Mouse (Mus musculus) MEL (cell line): ENCODE measurements around the gene Gm20715. TPM values are rescaled to one million over a fixed set of nuclear protein-coding genes. Genes with fewer than 3 reads are reported as not detected.

Experiments
- DNase-seq: peaks from one replicate; pipeline ENCODE4 v3.0.0; 2011; ENCODE audit warnings: low read depth, low spot score
- H3K27ac ChIP-seq: 2 replicates; pipeline ENCODE4 v1.5.1; 2012; ENCODE audit warnings: low read depth, mild to moderate bottlenecking, control low read depth, low read length, moderate library complexity; ENCODE audit not compliant: control insufficient read depth
- H3K27me3 ChIP-seq, 2 experiments: fragments of 150-350 bp in 1 of 2; sonication (generic) in 1 of 2; 2 replicates each; pipeline ENCODE4 v1.6.1; 2012; ENCODE audit warnings: low read length in 2 of 2, mild to moderate bottlenecking in 2 of 2, improper control_type of control experiment in 1 of 2, moderate library complexity in 1 of 2; ENCODE audit not compliant: insufficient read depth in 2 of 2, control insufficient read depth in 1 of 2
- H3K36me3 ChIP-seq, 2 experiments: 2 replicates each; pipeline ENCODE4 v1.6.1; 2012 to 2014; ENCODE audit warnings: low read length in 2 of 2, improper control_type of control experiment in 1 of 2, inconsistent platforms in 1 of 2, mild to moderate bottlenecking in 1 of 2; ENCODE audit not compliant: insufficient read depth in 2 of 2, control insufficient read depth in 1 of 2
- H3K4me1 ChIP-seq, 2 experiments: fragments of 150-350 bp in 1 of 2; sonication (generic) in 1 of 2; 2 replicates each; pipeline ENCODE4 v1.6.1; 2012; ENCODE audit warnings: low read length in 2 of 2, improper control_type of control experiment in 1 of 2, mild to moderate bottlenecking in 1 of 2; ENCODE audit not compliant: insufficient read depth in 2 of 2, control insufficient read depth in 1 of 2
- H3K4me3 ChIP-seq, 2 experiments: fragments of 150-350 bp in 1 of 2; sonication (generic) in 1 of 2; 2 replicates each; pipeline ENCODE4 v1.5.1; 2012; ENCODE audit warnings: low read depth in 2 of 2, low read length in 2 of 2, mild to moderate bottlenecking in 2 of 2, moderate library complexity in 2 of 2, control low read depth in 1 of 2, improper control_type of control experiment in 1 of 2; ENCODE audit not compliant: control insufficient read depth in 1 of 2, insufficient read depth in 1 of 2
- H3K79me2 ChIP-seq: 2 replicates; pipeline ENCODE4 v1.6.1; 2012; ENCODE audit warnings: mild to moderate bottlenecking, low read length, moderate library complexity; ENCODE audit not compliant: control insufficient read depth, poor library complexity, insufficient read depth
- H3K9ac ChIP-seq: 2 replicates; pipeline ENCODE4 v1.6.1; 2012; ENCODE audit warnings: low read depth, mild to moderate bottlenecking, control low read depth, low read length, moderate library complexity; ENCODE audit not compliant: control insufficient read depth, poor library complexity, severe bottlenecking
- H3K9me3 ChIP-seq: fragments of 150-350 bp; sonication (generic); replicated peaks from 2 replicates; pipeline ENCODE4 v1.6.1; 2012; ENCODE audit warnings: mild to moderate bottlenecking, low read length, improper control_type of control experiment, moderate library complexity; ENCODE audit not compliant: insufficient read depth
- BHLHE40 ChIP-seq: IDR thresholded peaks from 2 replicates; pipeline ENCODE4 v1.6.1; 2012; ENCODE audit warnings: low read depth, mild to moderate bottlenecking, inconsistent platforms, low read length, improper control_type of control experiment, borderline replicate concordance
- CHD1 ChIP-seq: IDR thresholded peaks from 2 replicates; pipeline ENCODE4 v1.6.1; 2012; ENCODE audit warnings: low read depth, mild to moderate bottlenecking, inconsistent platforms, low read length, improper control_type of control experiment
- CHD2 ChIP-seq: IDR thresholded peaks from 2 replicates; pipeline ENCODE4 v1.6.1; 2011; ENCODE audit warnings: low read length, improper control_type of control experiment
- CTCF ChIP-seq, 3 experiments: IDR thresholded peaks in 2 of 3; conservative IDR thresholded peaks in 1 of 3; 2 replicates each; pipeline ENCODE4 v1.5.1; 2011 to 2012; ENCODE audit warnings: low read length in 3 of 3, low read depth in 2 of 3, mild to moderate bottlenecking in 2 of 3, improper control_type of control experiment in 1 of 3, inconsistent platforms in 1 of 3, mixed read lengths in 1 of 3, moderate library complexity in 1 of 3; ENCODE audit not compliant: control insufficient read depth in 1 of 3, insufficient read depth in 1 of 3, poor library complexity in 1 of 3, severe bottlenecking in 1 of 3
- EP300 ChIP-seq, 2 experiments: IDR thresholded peaks; 2 replicates each; pipeline ENCODE4 v1.6.1; 2011; ENCODE audit warnings: improper control_type of control experiment in 2 of 2, low read length in 2 of 2, low read depth in 1 of 2, mild to moderate bottlenecking in 1 of 2
- ETS1 ChIP-seq: IDR thresholded peaks from 2 replicates; pipeline ENCODE4 v1.6.1; 2012; ENCODE audit warnings: low read depth, mild to moderate bottlenecking, inconsistent platforms, low read length, improper control_type of control experiment, moderate library complexity
- GATA1 ChIP-seq: IDR thresholded peaks from 2 replicates; pipeline ENCODE4 v1.6.1; 2011; ENCODE audit warnings: low read depth, low read length, improper control_type of control experiment
- HCFC1 ChIP-seq: IDR thresholded peaks from 2 replicates; pipeline ENCODE4 v1.6.1; 2012; ENCODE audit warnings: low read depth, mild to moderate bottlenecking, inconsistent platforms, low read length, improper control_type of control experiment, moderate library complexity
- JUND ChIP-seq: IDR thresholded peaks from 2 replicates; pipeline ENCODE4 v1.6.1; 2011; ENCODE audit warnings: low read depth, mild to moderate bottlenecking, improper control_type of control experiment, low read length
- MAFK ChIP-seq: IDR thresholded peaks from 2 replicates; pipeline ENCODE4 v1.6.1; 2011; ENCODE audit warnings: low read depth, mild to moderate bottlenecking, low read length, improper control_type of control experiment, borderline replicate concordance
- MAZ ChIP-seq: IDR thresholded peaks from 2 replicates; pipeline ENCODE4 v1.6.1; 2012; ENCODE audit warnings: low read depth, mild to moderate bottlenecking, inconsistent platforms, low read length, improper control_type of control experiment
- MEF2A ChIP-seq: IDR thresholded peaks from 2 replicates; pipeline ENCODE4 v1.6.1; 2014; ENCODE audit warnings: low read depth, mild to moderate bottlenecking, inconsistent platforms, low read length, improper control_type of control experiment; ENCODE audit not compliant: poor library complexity, insufficient replicate concordance, severe bottlenecking; ENCODE audit errors: extremely low read depth
- MYB ChIP-seq: IDR thresholded peaks from 2 replicates; pipeline ENCODE4 v1.6.1; 2011; ENCODE audit warnings: mild to moderate bottlenecking, low read depth, low read length, improper control_type of control experiment
- MYC ChIP-seq: IDR thresholded peaks from 2 replicates; pipeline ENCODE4 v1.6.1; 2011; ENCODE audit warnings: low read depth, mild to moderate bottlenecking, low read length, improper control_type of control experiment, moderate library complexity
- NELFE ChIP-seq: IDR thresholded peaks from 2 replicates; pipeline ENCODE4 v1.6.1; 2011; ENCODE audit warnings: low read depth, low read length, improper control_type of control experiment
- POLR2AphosphoS2 ChIP-seq: IDR thresholded peaks from 2 replicates; pipeline ENCODE4 v1.6.1; 2011; ENCODE audit warnings: low read length, improper control_type of control experiment
- RAD21 ChIP-seq: IDR thresholded peaks from 2 replicates; pipeline ENCODE4 v1.6.1; 2011; ENCODE audit warnings: mild to moderate bottlenecking, low read depth, low read length, improper control_type of control experiment
- SIN3A ChIP-seq: IDR thresholded peaks from 2 replicates; pipeline ENCODE4 v1.6.1; 2012; ENCODE audit warnings: low read length, improper control_type of control experiment, inconsistent platforms
- TBP ChIP-seq: IDR thresholded peaks from 2 replicates; pipeline ENCODE4 v1.8.0; 2011; ENCODE audit warnings: low read depth, low read length, improper control_type of control experiment
- TCF12 ChIP-seq: IDR thresholded peaks from 2 replicates; pipeline ENCODE4 v1.6.1; 2014; ENCODE audit warnings: low read depth, mild to moderate bottlenecking, inconsistent platforms, low read length, improper control_type of control experiment, moderate library complexity
- UBTF ChIP-seq: IDR thresholded peaks from 2 replicates; pipeline ENCODE4 v1.6.1; 2012; ENCODE audit warnings: low read depth, mild to moderate bottlenecking, inconsistent platforms, low read length, improper control_type of control experiment, moderate library complexity, borderline replicate concordance; ENCODE audit not compliant: insufficient read depth
- USF2 ChIP-seq, 2 experiments: IDR thresholded peaks; 2 replicates each; pipeline ENCODE4 v1.6.1; 2011 to 2012; ENCODE audit warnings: improper control_type of control experiment in 2 of 2, low read length in 2 of 2, borderline replicate concordance in 1 of 2, inconsistent platforms in 1 of 2, low read depth in 1 of 2, mild to moderate bottlenecking in 1 of 2; ENCODE audit not compliant: insufficient read depth in 1 of 2
- ZKSCAN1 ChIP-seq: IDR thresholded peaks from 2 replicates; pipeline ENCODE4 v1.6.1; 2012; ENCODE audit warnings: low read depth, mild to moderate bottlenecking, inconsistent platforms, low read length, improper control_type of control experiment, moderate library complexity
- ZMIZ1 ChIP-seq: IDR thresholded peaks from 2 replicates; pipeline ENCODE4 v1.6.1; 2012; ENCODE audit warnings: low read depth, mild to moderate bottlenecking, inconsistent platforms, low read length, improper control_type of control experiment, moderate library complexity
- ZNF384 ChIP-seq: IDR thresholded peaks from 2 replicates; pipeline ENCODE4 v1.6.1; 2012; ENCODE audit warnings: low read depth, mild to moderate bottlenecking, inconsistent platforms, low read length, improper control_type of control experiment
- polyA plus RNA-seq, 2 experiments: library from polyadenylated mRNA; stranded (reverse) in 1 of 2; unstranded in 1 of 2; fragments of >175 nt in 1 of 2; fragments of >200 nt in 1 of 2; gene quantifications; 2 replicates each; pipeline versions ENCODE4 v1.2.1 to v1.2.4; 2012; ENCODE audit warnings: low replicate concordance in 2 of 2, low read depth in 1 of 2; ENCODE audit not compliant: insufficient read length in 2 of 2, insufficient read depth in 1 of 2, missing spikeins in 1 of 2
- total RNA-seq: library from RNA; depleted of rRNA; stranded (reverse); fragments of 300-350 nt; gene quantifications from 2 replicates; pipeline ENCODE4 v1.2.3, GENCODE M21; 2012

The Gm20715 gene
- total and polyA plus RNA-seq, 3 experiments: not detected

DNA sequence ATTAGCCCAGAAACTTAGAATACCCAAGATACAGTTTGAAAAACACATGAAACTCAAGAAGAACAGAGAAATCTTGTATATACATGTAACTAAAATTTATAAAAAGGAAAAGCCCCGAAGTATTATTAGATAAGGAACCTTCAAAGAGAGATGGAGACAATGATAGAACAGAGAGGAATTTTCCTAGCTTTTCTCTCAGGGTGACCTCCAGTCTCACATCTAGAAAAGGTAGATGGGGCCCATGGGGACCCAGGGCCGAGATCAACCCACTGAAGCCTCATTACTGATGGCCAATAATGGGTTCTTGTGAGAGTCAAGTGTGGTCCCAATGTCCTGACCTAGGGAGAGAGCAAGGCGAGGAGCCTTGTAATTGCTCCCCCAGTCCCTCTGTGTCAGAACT is 28.3 kb downstream of the Gm20715 start, which contains the start of gene Olfr1344:
Olfr1344 (plus strand) TSS at position 301 of the 400 bp plus-strand sequence.
- H3K4me1 ChIP-seq: no peaks in the 10 kb centered on the region
- TF ChIP-seq MAFK (no peak), ZMIZ1 (no peak), CHD2 (no peak), GATA1 (no peak)
- TF ChIP-seq, all 39 proteins: peak for 0
- Histone ChIP-seq H3K9me3 (no peaks in the 10 kb centered on the region), H3K4me3 (no peak within 1 kb of the TSS), H3K27me3 (no peaks in the 10 kb centered on the region), H3K36me3 (no peaks in the 10 kb centered on the region), H3K79me2 (no peaks in the 10 kb centered on the region), H3K27ac (no peak within 1 kb of the TSS), H3K9ac (no peak within 1 kb of the TSS)
- DNase-seq: no peak

DNA sequence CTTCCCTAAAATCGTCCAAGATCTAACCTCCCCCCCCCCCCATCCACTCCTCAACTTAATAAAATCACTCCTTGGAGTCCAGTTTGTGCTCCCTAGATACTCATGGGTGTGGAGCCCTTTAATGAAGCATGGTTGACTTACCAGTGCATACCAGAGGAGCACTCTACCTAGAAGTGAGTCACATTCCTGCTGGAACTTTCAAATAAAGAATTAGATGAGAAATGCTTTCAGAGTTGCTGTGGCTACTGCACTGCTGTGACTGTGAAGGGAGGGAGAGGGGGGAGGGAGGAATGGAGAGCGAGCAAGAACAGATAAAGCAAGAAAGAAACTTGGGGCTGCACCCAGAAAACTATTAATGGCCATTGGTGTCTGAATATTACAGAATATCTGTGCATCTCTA is 31.1 kb downstream of the Gm20715 start:
- Histone ChIP-seq H3K27me3 (no peaks in the 10 kb centered on the region), H3K36me3 (no peaks in the 10 kb centered on the region), H3K4me1 (no peaks in the 10 kb centered on the region), H3K4me3 (no peak overlapping the region), H3K79me2 (no peaks in the 10 kb centered on the region), H3K9ac (no peak overlapping the region), H3K9me3 (no peaks in the 10 kb centered on the region), H3K27ac (no peak overlapping the region)
- no peak for DNase-seq
- no peak for TF ChIP-seq HCFC1
- no peak for TF ChIP-seq POLR2AphosphoS2
- no peak for TF ChIP-seq MAZ
- TF ChIP-seq JUND: no peak
- no peak for TF ChIP-seq TCF12
- TF ChIP-seq CHD2: no peak
- TF ChIP-seq, all 39 proteins: peak for 0

- no peaks in the 10 kb centered on the region for H3K79me2 ChIP-seq
- H3K27me3 ChIP-seq: no peaks in the 10 kb centered on the region
- H3K9me3 ChIP-seq: no peaks in the 10 kb centered on the region
- H3K27ac ChIP-seq: no peak overlapping the region
- no peaks in the 10 kb centered on the region for H3K4me1 ChIP-seq
- no peaks in the 10 kb centered on the region for H3K36me3 ChIP-seq
- H3K4me3 ChIP-seq: no peak overlapping the region
- DNase-seq: no peak
- H3K9ac ChIP-seq: no peak overlapping the region
- TF ChIP-seq JUND: no peak
- TF ChIP-seq USF2 (IDR thresholded peaks at IDR 0.05; ENCODE audit: borderline replicate concordance in 1 of 2, insufficient read depth in 1 of 2, low read depth in 1 of 2, low read length in 2 of 2): no peak
- TF ChIP-seq CHD1: no peak
- TF ChIP-seq NELFE: no peak
- TF ChIP-seq ZKSCAN1: no peak
- TF ChIP-seq TBP: no peak
- TF ChIP-seq MEF2A: no peak
- no peak for TF ChIP-seq ETS1
- TF ChIP-seq MYB: no peak
- TF ChIP-seq SIN3A: no peak
- TF ChIP-seq EP300 (IDR thresholded peaks at IDR 0.05; ENCODE audit: low read depth in 1 of 2, low read length in 2 of 2): no peak
- TF ChIP-seq GATA1: no peak
- no peak for TF ChIP-seq CTCF (IDR thresholded peaks at IDR 0.05 in 2 of 3, conservative IDR thresholded peaks at IDR 0.05 in 1 of 3; ENCODE audit: control insufficient read depth in 1 of 3, insufficient read depth in 1 of 3, low read depth in 2 of 3, low read length in 3 of 3, poor library complexity in 1 of 3, severe bottlenecking in 1 of 3)
- TF ChIP-seq BHLHE40: no peak
- TF ChIP-seq MYC: no peak
- TF ChIP-seq UBTF: no peak
- no peak for TF ChIP-seq ZNF384
- no peak for TF ChIP-seq MAFK
- TF ChIP-seq RAD21: no peak
- TF ChIP-seq MAZ: no peak
Observed at GRCm38 (mm10) chr7:6447771-6448170, 37.7 kb downstream of the Gm20715 start.
